Mouse (Mus musculus): ENCODE results near the gene Ankrd28. TPM values are rescaled to one million over a fixed set of nuclear protein-coding genes. Genes with fewer than 3 reads are reported as not detected.

Ankrd28 gene
- polyA plus RNA-seq, 1 experiment from 2014 or later = 10.2 TPM

DNA sequence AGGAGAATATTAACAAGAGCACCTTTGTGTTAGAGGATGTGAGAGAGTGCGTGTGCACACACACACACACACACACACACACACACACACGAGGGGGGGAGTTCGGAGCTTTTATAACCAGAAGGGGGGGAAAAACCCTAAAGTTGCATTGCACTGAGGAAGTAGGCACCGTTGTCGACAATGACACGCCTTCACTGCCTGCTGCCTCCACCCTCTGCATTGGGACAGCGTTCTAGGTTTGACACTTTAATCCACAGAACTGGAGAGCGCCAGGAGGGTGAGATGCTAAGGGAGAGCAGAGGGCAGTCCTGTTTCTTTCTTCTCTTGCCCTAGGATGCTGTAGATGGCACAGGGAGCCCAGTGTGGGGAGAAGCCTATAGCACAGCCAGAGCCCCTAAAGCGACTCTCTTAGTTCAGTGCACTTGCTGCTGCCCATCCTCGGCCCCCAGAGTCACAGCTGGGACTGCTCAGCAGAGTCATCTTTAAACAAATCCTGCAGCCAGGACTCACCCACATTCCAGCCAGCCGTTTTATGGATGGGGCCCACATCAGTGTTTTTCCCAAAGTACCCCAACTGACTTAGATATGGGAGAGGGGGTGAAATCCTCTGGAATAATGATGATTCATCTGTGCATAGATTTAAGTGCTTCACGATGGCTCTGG is 165.4 kb downstream of the Ankrd28 start:
- Histone ChIP-seq H3K36me3 (ENCODE audit: control insufficient read depth, insufficient read depth, low read length) (peaks cover 4% of the 10 kb centered on the region; the same call in 1 of the 2 replicates), H3K4me1 (ENCODE audit: control insufficient read depth, insufficient read depth, low read length) (peaks cover 26% of the 10 kb centered on the region), H3K27me3 (ENCODE audit: control insufficient read depth, insufficient read depth, low read length) (no peaks in the 10 kb centered on the region), H3K27ac (replicated peaks; ENCODE audit: low read depth, low read length) (no peak overlapping the region; the same call in 1 of the 2 replicates), H3K9me3 (ENCODE audit: control insufficient read depth, low read length) (no peaks in the 10 kb centered on the region), H3K4me2 (ENCODE audit: low read depth, severe bottlenecking) (no peak overlapping the region), H3K4me3 (ENCODE audit: low read depth, low read length) (no peak overlapping the region), H3K9ac (ENCODE audit: low read length) (no peak overlapping the region)
- peak; percentile 19 for DNase-seq (ENCODE audit: low spot score)
- WGBS = 68% methylated on average over 12 of the region's 12 CpGs
- no peak for ATAC-seq (ENCODE audit: insufficient number of reproducible peaks, low FRiP score, low TSS enrichment, low read depth)

DNA sequence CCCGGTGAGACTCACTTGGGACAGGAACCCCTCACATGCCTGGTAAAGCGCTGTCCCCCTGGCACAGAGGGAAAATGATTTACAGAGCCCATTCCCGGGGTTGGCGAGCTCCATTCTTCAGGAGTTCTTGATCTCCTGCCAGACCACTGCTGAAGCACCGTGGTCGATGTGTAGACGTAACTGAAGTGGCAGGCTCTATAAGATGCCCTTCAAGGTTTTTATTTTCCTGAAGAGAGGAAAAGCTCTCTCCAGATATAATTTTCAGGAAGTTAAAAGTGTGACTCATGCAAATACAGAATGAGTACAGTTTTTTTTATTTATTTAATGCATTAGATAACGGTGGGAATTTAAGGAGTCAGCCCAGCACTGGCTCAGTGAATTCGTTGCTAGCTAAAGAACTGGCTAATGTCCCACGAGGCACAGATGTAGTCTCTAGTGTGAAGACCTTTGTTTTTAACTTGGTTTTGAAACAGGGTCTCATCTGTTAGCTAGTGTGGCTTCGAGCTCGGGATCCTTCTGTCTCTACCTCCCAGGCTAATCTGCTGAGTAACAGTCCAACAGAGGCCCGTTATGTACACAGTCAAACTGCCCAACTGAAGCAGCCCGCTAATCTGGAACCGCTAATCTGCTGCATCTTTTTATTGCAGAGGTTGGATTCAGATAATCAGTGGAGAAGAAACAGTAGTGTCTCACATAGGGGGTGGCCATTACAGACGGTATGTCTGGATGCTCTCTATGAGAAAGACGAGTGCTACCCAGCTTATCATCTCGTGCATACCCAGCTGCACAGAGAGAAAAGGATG is 166.2 kb downstream of the Ankrd28 start:
- peak; percentile 16 for DNase-seq (ENCODE audit: low spot score)
- WGBS = 85% methylated on average over 18 of the region's 18 CpGs
- Histone ChIP-seq H3K27me3 (ENCODE audit: control insufficient read depth, insufficient read depth, low read length) (no peaks in the 10 kb centered on the region), H3K4me3 (ENCODE audit: low read depth, low read length) (no peak overlapping the region), H3K36me3 (ENCODE audit: control insufficient read depth, insufficient read depth, low read length) (peaks cover 4% of the 10 kb centered on the region; the same call in 1 of the 2 replicates), H3K9me3 (ENCODE audit: control insufficient read depth, low read length) (no peaks in the 10 kb centered on the region), H3K4me1 (ENCODE audit: control insufficient read depth, insufficient read depth, low read length) (peaks cover 28% of the 10 kb centered on the region), H3K4me2 (ENCODE audit: low read depth, severe bottlenecking) (no peak overlapping the region), H3K27ac (replicated peaks; ENCODE audit: low read depth, low read length) (peak overlapping the region; percentile 97; the same call in 1 of the 2 replicates), H3K9ac (ENCODE audit: low read length) (no peak overlapping the region)
- no peak for ATAC-seq (ENCODE audit: insufficient number of reproducible peaks, low FRiP score, low TSS enrichment, low read depth)

DNA sequence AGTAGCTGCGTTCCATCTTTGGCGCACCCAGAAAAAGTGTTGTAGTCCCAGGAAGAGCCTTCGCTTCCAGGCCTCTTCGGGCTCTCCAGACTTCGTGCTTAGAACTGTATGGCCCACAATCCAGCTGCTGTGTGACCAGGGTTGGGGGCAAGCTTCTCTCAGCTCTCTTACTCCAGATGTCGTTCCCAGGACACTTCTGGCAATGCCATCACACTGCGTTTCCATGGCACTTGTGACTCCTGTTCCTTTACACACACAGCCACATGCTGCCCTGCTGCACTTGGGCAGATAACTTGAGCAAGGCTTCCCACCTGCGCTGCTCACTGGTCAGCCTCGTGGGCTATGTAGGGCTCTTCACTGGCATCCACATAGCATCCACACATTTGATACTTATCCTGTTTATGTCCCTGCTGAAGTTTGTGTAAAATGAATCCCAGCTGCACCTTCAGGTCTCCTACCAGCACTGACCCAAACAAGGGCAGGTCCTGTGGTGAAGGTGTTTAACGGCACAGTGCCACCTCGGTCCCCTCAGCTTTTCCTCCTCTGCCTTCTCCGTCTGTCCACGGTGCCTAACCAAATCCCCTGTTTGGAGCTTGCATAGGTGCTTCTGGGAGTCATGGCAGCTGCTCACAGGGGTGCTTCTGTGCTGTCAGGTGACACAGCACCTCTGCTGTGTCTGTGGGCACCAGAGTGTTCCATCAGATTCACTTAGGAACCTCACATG is 166.9 kb downstream of the Ankrd28 start:
- peak overlapping the region; percentile 97 for H3K27ac ChIP-seq (replicated peaks; ENCODE audit: low read depth, low read length)
- no peak overlapping the region for H3K4me2 ChIP-seq (ENCODE audit: low read depth, severe bottlenecking)
- H3K4me3 ChIP-seq (ENCODE audit: low read depth, low read length) = no peak overlapping the region
- no peaks in the 10 kb centered on the region for H3K9me3 ChIP-seq (ENCODE audit: control insufficient read depth, low read length)
- peaks cover 28% of the 10 kb centered on the region for H3K4me1 ChIP-seq (ENCODE audit: control insufficient read depth, insufficient read depth, low read length)
- WGBS = 80% methylated on average over 13 of the region's 13 CpGs
- no peak overlapping the region for H3K9ac ChIP-seq (ENCODE audit: low read length)
- DNase-seq (ENCODE audit: low spot score) (peak; percentile 22), ATAC-seq (ENCODE audit: insufficient number of reproducible peaks, low FRiP score, low TSS enrichment, low read depth) (no peak)
- peaks cover 4% of the 10 kb centered on the region; the same call in 1 of the 2 replicates for H3K36me3 ChIP-seq (ENCODE audit: control insufficient read depth, insufficient read depth, low read length)
- no peaks in the 10 kb centered on the region for H3K27me3 ChIP-seq (ENCODE audit: control insufficient read depth, insufficient read depth, low read length)

DNA sequence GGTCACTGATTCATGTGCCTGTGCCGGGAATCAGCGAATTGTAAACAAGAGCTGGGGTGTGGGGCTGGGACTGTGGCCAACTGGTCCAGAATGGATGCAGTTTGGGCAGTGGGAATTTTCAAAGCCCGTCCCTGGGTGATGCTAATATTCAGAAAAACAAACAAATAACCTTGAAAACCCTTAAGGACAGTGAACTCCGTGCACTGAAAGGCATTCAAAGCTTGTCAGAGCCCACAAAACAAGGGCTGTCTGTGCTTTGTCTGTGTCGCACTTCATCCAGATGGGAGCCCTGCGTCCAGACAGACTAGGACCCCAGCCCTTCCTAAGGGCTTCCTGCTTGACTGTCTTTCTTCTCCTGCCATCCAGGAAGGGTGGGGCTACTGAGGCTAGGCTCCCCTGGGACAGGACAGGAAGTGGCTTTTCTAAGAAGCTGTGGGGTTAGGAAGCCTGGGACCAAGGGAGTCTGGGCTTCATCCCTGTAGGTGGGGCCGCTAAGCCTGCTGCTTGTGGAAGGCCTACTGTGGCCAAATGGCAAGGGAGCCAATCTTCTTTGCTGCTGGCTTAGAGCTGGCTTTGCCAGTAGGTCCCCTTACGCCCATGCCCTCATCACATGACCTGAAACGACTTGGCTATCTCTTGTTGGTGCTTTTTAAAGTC is 167.8 kb downstream of the Ankrd28 start:
- DNase-seq (ENCODE audit: low spot score) = no peak
- WGBS = 26% methylated on average over 9 of the region's 9 CpGs

DNA sequence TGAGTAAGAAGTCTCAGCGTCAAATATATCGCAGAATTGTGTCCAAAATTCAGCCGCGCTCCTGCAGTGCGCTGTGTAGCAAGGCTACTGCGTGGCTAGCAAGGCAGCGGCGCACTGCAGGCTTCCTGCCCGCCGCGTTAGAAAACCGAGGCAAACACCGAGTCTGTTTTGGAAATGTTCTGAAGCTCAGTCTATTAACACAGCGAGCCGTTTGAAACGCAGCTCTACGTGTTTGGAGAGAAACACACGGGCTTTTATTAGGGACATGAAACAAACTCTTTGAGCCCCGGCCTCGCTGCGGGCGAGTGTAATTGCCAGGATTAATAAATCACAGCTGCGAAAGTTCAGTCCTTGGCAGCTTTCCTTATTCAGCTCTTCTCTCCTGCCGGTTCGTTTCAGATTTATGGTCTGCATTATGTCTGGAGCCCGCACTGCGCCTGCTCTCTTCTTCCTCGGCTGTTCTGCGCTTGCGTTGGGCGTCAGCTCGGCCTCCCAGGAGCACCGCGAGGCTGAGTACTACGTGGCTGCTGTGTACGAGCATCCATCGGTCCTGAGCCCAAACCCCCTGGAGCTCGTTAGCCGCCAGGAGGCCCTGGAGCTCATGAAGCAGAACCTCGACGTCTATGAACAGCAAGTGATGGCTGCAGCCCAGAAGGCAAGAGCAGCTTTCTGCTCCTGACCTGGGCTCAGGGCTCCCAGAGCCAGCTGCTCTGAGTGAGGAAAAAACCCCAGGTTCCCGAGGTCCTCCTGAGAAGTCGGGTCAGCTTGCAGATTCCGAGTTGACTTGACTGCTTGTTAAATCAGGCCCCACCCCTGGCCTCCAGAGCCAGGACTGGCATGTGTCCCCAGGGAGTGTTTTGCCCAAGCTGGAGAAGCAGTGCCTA is 168.5 kb downstream of the Ankrd28 start:
- H3K9me3 ChIP-seq (ENCODE audit: control insufficient read depth, low read length) = no peaks in the 10 kb centered on the region
- no peaks in the 10 kb centered on the region for H3K36me3 ChIP-seq (ENCODE audit: control insufficient read depth, insufficient read depth, low read length)
- ATAC-seq (ENCODE audit: insufficient number of reproducible peaks, low FRiP score, low TSS enrichment, low read depth) = peak; percentile 92
- 1% methylated on average over 44 of the region's 44 CpGs for WGBS
- H3K4me2 ChIP-seq (ENCODE audit: low read depth, severe bottlenecking) = peak overlapping the region; percentile 49
- H3K27ac ChIP-seq (replicated peaks; ENCODE audit: low read depth, low read length) = peak overlapping the region; percentile 97
- no peaks in the 10 kb centered on the region for H3K27me3 ChIP-seq (ENCODE audit: control insufficient read depth, insufficient read depth, low read length)
- peak overlapping the region; percentile 49 for H3K9ac ChIP-seq (ENCODE audit: low read length)
- peak; percentile 89 for DNase-seq (ENCODE audit: low spot score)
- peak overlapping the region; percentile 21 for H3K4me3 ChIP-seq (ENCODE audit: low read depth, low read length)
- peaks cover 28% of the 10 kb centered on the region for H3K4me1 ChIP-seq (ENCODE audit: control insufficient read depth, insufficient read depth, low read length)

More for the DNA sequence above, 167.8 kb downstream of the Ankrd28 start:
- peaks cover 4% of the 10 kb centered on the region; the same call in 1 of the 2 replicates for H3K36me3 ChIP-seq (ENCODE audit: control insufficient read depth, insufficient read depth, low read length)
- H3K9ac ChIP-seq (ENCODE audit: low read length) = peak overlapping the region; percentile 49
- peak overlapping the region; percentile 49 for H3K4me2 ChIP-seq (ENCODE audit: low read depth, severe bottlenecking)
- peak overlapping the region; percentile 21; the same call in 1 of the 2 replicates for H3K4me3 ChIP-seq (ENCODE audit: low read depth, low read length)
- no peaks in the 10 kb centered on the region for H3K27me3 ChIP-seq (ENCODE audit: control insufficient read depth, insufficient read depth, low read length)
- peak; percentile 63 for ATAC-seq (ENCODE audit: insufficient number of reproducible peaks, low FRiP score, low TSS enrichment, low read depth)
- H3K4me1 ChIP-seq (ENCODE audit: control insufficient read depth, insufficient read depth, low read length) = peaks cover 28% of the 10 kb centered on the region
- H3K9me3 ChIP-seq (ENCODE audit: control insufficient read depth, low read length) = no peaks in the 10 kb centered on the region
- peak overlapping the region; percentile 97 for H3K27ac ChIP-seq (replicated peaks; ENCODE audit: low read depth, low read length)

DNA sequence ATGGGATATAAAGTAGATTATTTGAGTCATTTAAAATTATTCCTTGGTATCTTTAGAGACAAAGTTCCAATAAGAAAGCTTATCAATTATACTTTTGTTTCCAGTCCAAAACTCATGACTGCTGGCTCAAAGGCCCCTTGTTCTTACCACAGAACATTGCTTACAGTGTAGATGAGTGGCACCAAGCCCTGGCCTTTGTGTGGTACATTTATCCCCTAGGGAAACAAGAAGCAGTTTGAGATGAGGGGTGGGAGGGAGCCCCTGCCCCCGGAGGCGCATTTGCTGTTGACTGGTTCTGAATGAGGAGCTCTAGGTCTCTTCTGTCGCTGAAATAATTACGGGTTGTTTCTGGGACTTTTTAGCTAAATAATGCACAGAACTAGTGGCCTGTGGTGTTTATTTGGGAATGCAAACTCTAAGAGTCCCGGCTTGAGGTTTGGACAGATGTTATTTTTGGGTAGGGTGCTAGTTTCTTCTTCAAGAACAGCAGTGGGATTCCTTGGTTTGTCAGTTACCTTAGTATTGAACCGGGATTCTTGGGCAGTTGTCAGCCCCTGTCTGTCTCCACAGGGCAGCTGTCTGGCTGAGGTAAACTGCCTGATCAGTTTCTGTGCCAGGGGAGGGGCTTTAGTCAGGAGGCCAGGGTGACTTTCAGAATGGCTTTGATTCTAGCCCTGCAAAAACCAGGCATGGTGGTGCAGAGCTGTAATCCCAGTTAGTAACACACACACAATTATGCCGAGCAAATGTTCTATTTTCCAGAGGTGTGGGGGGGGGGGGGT is 169.9 kb downstream of the Ankrd28 start:
- no peaks in the 10 kb centered on the region for H3K9me3 ChIP-seq (ENCODE audit: control insufficient read depth, low read length)
- WGBS = 62% methylated on average over 7 of the region's 7 CpGs
- no peak overlapping the region for H3K4me3 ChIP-seq (ENCODE audit: low read depth, low read length)
- H3K9ac ChIP-seq (ENCODE audit: low read length) = no peak overlapping the region
- H3K4me2 ChIP-seq (ENCODE audit: low read depth, severe bottlenecking) = no peak overlapping the region
- H3K27me3 ChIP-seq (ENCODE audit: control insufficient read depth, insufficient read depth, low read length) = no peaks in the 10 kb centered on the region
- H3K36me3 ChIP-seq (ENCODE audit: control insufficient read depth, insufficient read depth, low read length) = no peaks in the 10 kb centered on the region
- H3K4me1 ChIP-seq (ENCODE audit: control insufficient read depth, insufficient read depth, low read length) = peaks cover 28% of the 10 kb centered on the region
- peak; percentile 25 for DNase-seq (ENCODE audit: low spot score)
- ATAC-seq (ENCODE audit: insufficient number of reproducible peaks, low FRiP score, low TSS enrichment, low read depth) = no peak
- peak overlapping the region; percentile 97 for H3K27ac ChIP-seq (replicated peaks; ENCODE audit: low read depth, low read length)
